Mouse (Mus musculus) megakaryocyte, embryonic 14.5 days (primary cell): ENCODE measurements around the gene Mzf1.

Experiments used
- FLI1 ChIP-seq: IDR thresholded peaks from 2 replicates; pipeline ENCODE4 v1.6.1; 2012; ENCODE audit warnings: low read length, inconsistent platforms, mixed read lengths
- GATA1 ChIP-seq: IDR thresholded peaks from 3 replicates; pipeline ENCODE4 v1.6.1; 2012; ENCODE audit warnings: mixed read lengths, low read length, inconsistent platforms, borderline replicate concordance

DNA sequence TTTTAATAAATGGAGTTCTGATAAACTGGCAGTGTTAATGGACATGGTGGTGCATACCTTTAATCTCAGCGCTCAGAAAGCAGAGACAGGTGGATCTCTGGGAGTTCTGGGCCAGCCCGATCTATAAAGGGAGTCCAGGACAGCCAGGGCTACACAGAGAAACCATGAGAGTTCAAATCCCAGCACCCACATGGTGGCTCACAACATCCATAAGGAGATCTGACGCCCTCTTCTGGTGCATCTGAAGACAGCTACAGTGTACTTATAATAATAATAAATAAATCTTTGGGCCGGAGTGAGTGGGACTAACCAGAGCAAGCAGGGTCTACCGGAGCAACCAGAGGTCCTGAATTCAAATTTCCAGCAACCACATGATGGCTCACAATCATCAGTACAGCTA is 51.2 kb downstream of the Mzf1 start:
- no peak for TF ChIP-seq GATA1
- TF ChIP-seq FLI1, result no peak
